Mouse (Mus musculus) mature B cell (primary cell): ENCODE measurements around the gene Zdhhc14.

ENCODE experiments used
- in situ Hi-C: fragments of 300-500 bp; cut with MboI; formaldehyde crosslinking; loops from 2 replicates; pipeline ENCODE4 v1.14.3; 2019

The Zdhhc14 gene

DNA sequence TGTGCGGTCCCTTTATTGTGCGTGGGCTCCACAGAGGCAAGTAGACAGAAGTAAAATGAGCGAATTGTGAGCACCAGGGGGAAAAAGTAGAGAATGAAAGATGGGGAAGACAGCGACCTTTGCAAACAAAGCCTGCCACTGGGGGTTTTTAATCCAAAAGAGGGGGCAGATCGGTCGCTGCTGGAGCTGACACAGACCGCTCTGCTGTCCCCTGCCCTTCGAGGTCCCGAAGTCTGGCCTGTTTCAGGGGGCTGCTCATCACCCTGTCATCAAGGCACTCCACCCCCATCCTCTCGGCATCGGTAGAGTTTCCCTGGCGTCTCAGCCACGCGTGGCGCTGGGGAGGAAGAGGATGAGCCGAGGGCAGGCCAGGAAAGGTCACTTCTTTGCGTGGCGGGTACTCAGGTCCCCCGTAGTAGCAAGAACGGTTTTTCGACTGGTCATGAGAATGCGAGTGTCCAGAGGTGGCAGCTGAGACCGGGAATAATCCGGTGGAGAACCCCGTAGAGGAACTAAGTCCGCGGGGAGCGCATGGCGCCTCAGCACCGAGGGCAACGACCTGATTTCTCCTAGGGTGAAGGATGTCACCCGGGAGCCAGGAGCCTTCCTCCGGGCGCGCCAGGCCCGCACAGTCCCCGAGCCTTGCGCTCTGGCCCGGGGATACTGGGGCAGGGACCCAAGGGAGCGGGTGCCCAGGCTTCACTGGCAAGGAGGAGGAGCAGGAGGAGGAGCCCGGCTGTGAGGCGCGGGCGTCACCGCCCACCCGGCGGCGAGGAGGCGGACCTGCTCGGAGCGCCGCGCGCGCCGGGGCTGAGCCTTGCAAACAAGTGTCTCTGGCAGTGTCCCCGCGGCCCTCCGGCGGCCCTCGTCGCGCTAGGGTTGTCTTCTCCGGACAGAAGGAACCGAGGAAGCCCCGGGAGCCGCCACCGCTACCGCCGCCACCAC lies at the start of gene Zdhhc14:
TSS of gene Zdhhc14 (plus strand) at position 757 of the 945 bp plus-strand sequence.
- in situ Hi-C loops: loop anchor here (5.0 kb wide), 1 partner anchor 50 kb away; the partner anchor contains the start of gene Tmem242

DNA sequence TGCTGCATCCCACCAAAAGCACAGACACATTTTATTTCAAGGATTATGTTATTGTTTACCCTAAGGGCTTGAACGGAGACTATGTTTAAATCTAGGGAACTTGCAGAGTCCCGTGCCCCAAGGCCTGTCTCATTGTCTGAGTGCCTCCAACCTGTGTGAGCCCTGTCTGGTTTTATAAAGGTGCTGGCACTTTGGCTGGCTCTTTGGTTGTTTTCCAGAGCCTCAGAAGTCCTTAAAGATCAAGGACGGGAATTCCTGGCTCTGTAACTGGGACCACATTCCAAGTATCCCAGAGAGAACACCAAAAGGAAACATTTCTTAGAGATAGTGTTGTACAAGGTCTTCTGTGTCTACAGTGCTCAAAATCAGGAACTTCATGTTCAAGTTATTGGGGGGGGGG lies 49.1 kb upstream of the Zdhhc14 start:
- in situ Hi-C loops: loop anchor here (5.0 kb wide), 1 partner anchor 49 kb away; the partner anchor contains the start of gene Zdhhc14

DNA sequence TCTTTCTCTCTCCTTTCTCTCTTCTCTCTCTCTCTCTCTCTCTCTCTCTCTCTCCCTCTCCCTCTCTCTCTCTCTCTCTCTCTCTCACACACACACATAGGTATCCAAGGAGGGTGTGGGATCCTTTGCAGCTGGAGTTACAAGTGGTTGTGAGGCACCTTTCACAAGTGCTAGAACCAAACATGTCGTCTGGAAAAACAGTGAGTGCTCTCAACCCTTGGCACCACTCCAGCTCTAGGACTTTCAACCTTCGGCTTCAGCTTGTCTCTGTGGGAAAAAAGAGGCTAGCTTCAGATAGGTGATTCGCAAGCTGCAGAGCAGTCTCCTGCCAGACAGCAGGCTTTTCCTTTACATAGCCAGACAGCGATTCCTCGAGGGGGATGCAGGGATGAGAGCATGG lies 48.6 kb upstream of the Zdhhc14 start:
- in situ Hi-C loops: loop anchor here (5.0 kb wide), 1 partner anchor 49 kb away; the partner anchor contains the start of gene Zdhhc14

DNA sequence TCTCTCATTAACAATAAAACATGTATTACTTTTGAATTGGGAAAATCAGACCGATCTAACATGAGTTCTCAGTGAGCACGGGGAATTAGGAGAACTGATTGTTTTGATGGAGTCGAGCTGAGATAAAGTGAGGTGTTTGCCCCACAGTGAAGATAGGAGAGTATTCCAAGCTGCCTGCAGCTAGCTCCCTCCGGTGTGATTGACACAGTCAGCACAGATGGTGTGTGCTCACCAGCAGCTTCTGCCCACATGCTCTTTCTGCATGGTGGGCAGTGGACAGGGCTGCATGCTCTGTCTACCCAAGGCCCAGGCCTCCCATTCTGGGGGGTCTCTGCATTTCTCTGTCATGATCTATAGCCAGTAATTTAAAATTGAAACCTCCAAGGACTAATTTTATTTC lies 38.7 kb upstream of the Zdhhc14 start:
- in situ Hi-C loops: no loop called here

DNA sequence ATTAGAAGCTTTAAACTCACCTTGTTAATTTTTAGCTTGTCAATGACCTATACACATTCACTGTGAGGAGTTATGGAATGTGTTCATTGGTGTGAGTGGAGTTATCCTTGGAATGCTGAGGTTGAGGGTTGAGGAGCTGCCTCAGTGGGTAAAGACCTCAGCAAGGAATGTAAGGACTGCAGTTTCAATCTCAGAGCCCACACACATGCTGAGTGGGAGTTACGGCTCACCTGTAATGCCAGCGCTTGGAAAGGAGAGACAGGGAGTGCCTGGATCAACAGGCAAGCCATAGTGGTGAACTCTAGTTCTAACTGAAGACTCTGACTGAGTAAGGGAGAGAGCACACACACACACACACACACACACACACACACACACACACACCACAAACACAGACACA lies 28.4 kb upstream of the Zdhhc14 start:
- in situ Hi-C loops: no loop called here

DNA sequence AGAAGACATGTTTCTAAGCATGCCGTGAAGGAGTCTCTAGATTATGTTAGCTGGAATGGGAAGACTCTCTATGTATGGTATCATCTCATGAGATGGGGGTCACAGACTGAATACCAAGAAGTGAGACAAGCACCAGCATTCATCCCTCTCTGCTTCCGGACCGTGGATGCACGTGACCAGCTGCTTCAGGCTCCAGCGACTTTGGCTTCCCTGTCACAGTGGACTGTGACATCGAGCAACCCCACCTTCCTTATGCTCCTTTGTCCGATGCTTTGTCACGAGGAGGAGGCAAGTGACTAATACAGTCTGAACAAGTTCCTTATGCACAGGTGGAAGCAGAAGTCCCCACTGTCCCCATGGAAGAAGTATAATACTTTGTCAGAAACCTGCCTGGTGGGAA lies 25.6 kb upstream of the Zdhhc14 start:
- in situ Hi-C loops: no loop called here

DNA sequence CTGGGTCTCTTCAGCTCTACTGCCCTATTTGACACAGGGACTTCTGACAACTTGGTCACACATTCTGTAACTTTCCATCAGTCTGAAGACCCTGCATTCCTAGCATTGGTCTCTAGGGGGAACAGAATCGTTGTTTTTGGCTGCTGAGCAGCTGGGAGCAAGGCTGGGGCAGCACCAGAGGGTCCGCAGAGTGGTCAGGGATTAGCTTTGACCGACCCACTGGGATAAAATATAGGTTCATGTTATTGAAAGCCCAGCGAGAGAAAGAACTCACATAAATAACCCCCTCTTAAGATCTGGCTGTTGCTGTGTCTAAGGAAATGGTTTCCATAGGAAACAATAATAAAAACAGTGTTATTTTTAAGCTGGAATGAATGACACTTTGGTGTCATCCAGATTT lies 25.2 kb upstream of the Zdhhc14 start:
- in situ Hi-C loops: no loop called here

DNA sequence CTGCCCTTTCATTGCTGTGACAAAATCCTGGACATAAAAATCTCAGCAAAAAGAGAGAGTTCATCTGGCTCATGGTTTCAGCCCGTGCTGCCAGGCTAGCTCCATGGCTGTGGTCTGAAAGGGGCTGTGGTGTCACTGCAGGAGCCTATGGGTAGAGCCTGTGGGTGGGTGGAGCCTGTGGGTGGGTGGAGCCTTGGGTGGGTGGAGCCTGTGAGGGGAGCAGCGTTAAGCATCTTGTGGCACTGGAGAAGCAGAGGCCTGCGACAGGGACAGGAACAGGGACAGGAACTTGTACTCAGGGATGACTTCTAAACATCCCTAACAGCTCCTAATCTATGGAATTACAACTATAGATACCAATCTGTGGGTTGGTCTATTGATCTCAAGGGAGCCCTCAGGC lies 20.1 kb upstream of the Zdhhc14 start:
- in situ Hi-C loops: no loop called here

DNA sequence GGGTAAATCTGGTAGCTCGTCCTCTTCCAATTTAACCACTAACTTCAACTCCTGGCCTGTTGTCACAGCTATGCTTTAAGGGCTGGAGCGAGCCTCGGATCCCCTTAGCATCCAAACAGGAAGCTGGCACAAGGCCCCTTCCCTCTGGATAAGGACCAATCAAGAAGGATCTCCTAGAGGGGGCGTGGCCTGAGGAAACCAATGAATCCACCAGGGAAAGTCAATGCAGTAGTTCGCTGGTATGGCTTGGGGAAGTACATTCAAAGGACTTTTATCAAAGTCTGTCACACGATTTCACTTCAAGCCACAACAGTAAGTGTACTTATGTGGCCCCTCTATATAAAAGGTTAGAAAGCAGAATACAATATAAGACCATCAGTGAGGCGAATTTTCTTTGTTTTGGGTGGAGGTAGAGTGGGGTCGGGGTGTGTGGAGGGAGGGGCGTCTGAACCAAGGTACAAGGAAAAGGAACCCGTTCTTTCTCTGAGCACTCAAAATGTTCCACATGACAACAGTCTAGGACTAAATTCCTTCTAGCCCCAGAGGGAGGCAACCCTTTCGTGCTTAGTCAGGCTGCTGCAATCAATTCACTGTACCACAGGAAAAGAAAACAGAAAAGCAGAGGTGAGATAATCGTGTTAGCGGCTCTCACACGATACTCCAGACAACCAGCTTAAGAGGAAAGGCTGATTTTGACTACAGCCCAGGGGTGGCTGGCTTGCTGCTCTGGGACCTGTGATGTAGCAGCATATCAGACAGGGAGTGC lies 16.2 kb upstream of the Zdhhc14 start:
- in situ Hi-C loops: no loop called here

DNA sequence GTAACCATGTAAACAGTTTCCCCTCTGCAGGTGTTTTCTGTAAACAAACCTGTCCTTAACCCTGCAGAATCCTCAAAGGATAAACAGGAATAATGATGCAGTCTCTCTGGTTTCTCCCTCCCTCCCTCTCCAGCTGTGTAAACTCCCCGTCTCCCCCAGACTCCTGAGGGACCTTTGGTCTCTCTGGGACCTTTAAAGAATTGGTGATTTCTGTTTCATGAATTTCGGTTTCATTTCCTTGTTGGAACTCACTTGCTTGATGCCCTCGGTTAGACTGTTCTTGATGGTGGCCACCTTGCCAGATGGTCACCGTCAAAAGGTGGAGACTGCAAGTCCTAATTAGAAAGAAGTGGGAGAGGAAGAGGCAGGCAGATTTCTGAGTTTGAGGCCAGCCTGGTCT lies 8.9 kb upstream of the Zdhhc14 start:
- in situ Hi-C loops: no loop called here

DNA sequence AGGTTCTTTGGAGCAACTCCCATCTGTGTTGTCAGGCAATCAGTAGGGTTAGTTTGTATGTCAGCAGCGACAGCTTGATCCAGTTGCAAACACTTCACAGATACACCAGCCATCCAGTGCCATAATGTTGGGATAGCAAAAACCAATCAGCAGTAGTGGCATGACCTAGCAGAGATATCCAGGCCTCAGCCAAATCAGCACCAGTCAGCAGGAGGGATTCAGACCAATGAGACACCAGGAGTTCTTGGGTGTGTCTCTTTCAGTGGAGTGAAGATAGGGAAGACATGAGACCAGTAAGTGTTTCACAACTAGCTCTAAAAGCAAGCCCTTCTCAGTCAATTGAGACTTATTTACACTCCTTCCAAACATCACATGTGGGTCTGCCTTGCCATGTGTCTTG lies 7.7 kb upstream of the Zdhhc14 start:
- in situ Hi-C loops: no loop called here

DNA sequence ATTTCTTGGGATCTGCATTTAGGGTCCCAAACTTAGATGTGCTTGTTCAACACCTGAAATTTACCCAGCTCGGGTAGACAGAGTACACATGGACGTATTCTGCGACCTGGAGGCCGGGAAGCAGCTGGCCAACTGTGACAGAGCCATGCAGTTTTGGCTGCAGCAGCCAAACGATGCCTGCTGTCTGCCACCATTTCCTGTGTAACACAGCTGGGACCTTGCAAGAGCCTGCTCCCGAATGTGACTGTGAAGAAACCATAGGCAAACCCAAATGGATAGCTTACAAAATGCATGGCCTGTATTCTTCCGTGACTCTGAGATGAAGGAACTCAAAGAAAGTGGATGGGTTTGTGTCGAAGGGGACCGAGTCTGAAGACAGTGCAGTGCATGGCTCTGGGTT lies 4.2 kb upstream of the Zdhhc14 start:
- in situ Hi-C loops: no loop called here

DNA sequence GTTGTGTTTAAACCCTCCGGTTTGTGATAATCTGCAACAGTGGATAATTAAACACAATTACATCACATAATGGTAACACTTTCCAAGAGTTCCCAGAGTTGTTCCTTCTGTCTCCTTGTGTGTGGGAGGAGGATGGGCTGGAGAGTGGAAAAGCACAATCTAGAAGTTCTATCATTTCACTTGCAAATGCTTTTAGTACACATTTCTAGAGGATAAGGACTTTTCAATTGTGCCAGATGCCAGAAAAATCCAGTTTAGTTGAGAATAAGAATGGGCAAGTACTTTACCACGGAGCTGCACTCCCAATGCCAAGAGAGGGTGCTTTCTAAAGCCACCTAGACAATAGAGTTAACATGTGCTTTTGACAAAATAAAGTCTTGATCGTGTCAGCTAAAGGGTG lies 2.0 kb upstream of the Zdhhc14 start:
- in situ Hi-C loops: loop anchor here (5.0 kb wide), 1 partner anchor 48 kb away; the partner anchor contains the start of gene Tmem242

DNA sequence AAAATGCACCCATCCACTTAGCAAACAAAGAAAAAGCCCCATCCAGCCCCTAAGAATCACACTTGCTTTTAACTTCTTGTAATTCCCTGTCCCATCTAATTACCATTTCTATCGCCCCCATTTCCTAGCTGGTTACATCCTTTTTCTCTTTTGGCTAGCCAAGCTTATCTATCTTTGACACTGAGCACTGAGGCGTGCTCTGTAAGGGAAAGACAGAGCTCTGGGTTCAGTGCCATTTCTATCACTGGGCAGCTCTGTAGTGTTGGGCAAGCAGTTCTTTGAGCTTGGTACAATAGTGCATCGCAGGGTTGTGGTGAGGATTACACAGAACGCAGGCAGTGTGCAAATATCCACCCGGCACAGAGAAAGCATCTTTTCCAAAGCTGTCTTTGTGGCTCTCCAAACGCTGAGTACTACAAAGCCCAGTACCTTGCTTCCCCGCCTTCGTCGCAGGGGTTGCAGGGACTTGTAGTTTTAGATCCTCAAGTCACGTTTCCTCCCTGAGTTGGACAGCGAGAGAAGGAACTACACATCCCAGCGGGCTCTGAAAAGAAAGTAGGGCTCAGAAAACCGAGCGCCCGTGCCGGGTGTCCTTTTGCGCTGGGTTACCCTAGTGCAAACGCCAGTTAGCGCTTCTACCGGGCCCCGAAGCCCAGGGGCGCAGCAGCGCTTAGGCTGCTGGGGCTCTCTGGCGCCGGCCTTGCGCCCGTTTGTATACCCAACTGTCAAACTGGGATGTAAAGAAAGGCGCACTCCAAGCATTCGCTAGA lies 1.1 kb upstream of the Zdhhc14 start:
- in situ Hi-C loops: loop anchor here (5.0 kb wide), 1 partner anchor 49 kb away; the partner anchor contains the start of gene Tmem242

DNA sequence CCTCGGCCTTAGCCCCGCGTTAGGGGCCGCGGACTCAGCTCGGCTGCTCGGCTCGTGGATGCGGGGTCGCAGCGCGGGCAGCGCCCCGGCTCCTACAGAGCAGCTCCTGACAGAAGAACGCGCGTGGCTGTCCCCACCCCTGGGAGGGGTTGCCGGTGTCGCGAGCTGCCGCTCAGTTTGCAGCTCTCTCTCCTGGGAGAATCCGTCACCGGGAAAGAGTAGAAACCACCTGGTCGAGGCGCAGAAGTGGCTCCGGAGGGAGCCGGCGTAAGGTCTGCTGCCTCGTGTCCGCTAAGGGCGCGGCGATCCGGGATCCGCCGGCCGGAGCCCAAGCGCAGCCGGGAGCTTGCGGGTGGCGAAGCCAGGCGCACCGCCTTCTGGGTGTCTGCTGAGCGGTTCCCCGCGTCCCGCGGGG lies 396 bp downstream of the Zdhhc14 start:
- in situ Hi-C loops: loop anchor here (5.0 kb wide), 1 partner anchor 50 kb away; the partner anchor contains the start of gene Tmem242

DNA sequence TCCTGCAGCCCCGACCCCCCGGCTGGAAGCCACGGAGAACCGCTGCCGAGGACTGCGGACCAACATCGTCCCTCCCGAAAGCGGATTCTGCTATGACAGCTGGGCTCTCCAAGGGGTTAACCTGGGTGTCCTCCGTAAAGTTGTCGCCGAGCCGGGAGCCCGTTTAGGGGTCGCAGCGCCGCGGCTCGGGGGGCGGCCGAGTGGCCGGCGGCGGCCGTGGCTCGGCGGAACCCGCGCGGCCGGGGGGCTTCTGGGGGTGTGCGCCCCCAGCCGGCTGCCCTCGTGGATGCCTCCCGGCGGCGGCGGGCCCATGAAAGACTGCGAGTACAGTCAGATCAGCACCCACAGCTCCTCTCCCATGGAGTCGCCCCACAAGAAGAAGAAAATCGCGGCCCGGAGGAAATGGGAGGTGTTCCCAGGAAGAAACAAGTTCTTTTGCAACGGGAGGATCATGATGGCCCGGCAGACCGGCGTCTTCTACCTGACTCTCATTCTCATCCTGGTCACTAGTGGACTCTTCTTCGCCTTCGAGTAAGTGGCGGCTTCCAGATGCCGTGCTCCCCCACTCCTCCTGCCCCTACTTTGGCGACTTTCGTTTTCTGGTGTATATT lies 909 bp downstream of the Zdhhc14 start:
- in situ Hi-C loops: loop anchor here (5.0 kb wide), 1 partner anchor 51 kb away; the partner anchor contains the start of gene Tmem242

DNA sequence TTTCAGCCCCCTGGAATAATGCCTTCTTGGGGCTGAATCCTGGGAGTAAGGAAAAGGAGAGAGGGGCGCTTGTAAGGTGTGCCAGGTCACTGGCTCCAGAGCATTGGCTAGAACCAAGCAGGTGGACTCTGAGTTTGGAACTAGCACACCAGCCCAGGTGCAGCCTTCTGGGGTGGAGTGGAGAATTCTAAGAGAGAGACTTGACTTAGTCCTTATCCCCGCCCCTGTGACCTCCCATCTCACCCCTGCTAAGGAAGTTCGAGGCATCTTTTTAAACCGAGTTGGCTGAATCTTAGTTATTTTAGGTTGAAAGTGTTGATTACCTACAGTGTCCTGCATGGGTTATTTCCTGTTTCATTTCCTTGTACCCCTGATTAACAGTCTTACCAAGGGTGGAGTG lies 1.5 kb downstream of the Zdhhc14 start:
- in situ Hi-C loops: loop anchor here (5.0 kb wide), 1 partner anchor 52 kb away; the partner anchor contains the start of gene Tmem242

DNA sequence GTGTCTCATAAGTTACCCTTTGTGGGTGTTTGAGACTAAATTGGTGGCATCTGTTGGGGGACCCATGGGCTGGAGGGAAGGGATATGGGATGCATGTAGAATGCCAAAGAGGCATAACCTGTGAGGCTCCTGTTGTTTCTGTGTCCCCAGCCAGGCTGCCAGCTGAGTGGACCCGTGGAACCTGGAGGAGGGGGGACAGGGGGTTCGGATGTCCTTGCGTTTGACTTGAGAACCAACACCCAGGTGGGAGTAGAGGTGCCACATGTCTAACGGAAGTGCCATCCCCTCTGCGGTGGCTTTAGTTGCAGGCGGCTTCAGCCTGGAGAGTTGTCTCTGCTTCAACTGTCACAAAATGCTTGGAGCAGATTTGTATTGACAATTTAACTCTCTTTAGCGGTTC lies 2.5 kb downstream of the Zdhhc14 start:
- in situ Hi-C loops: loop anchor here (5.0 kb wide), 1 partner anchor 53 kb away; the partner anchor contains the start of gene Tmem242

DNA sequence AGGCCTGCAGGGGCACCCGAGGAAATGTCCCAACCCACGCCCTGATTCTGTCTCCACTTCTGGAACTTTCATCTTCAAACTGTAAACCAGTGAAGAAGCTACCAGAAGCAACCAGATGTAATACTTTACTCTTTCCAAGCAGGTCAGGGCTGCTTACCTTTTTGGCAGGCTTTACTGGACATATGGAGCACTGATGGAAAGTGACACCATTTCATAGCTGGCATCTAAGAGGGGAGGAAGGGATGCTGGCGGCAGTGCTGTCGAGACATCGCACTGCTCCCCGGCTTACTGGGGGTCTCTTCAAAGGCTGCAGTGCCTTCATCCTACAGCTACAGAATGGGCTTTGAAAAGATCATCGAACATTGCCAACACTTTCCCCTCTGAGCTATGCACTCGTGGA lies 5.3 kb downstream of the Zdhhc14 start:
- in situ Hi-C loops: no loop called here

DNA sequence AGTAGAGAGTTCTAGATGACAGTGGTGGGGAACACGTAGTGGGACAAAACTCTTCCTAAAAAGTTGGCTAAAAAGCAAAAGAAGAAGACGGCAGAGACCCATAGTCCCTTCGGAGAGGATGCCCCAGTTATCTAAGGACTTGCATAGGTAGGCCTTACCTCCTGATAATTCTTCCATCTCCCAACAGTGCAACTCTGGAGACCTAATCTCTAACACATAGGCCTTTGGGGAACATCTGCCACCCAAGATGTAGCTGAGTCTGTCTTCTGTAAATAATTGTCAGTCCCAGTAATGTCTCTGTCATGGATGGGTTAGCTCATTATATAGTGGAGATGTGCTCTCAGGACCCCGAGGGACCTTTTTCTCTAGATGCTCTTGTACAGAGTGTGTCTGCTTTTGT lies 6.6 kb downstream of the Zdhhc14 start:
- in situ Hi-C loops: no loop called here
